Mouse (Mus musculus): ENCODE results near the gene Med13. TPM values are rescaled to one million over a fixed set of nuclear protein-coding genes. Genes with fewer than 3 reads are reported as not detected.
A peak's percentile ranks its signal among the peaks of the same experiment; 100 is the strongest.

The Med13 gene
- polyA plus RNA-seq, 1 experiment from 2014 or later, result 13.9 TPM

- no peaks in the 10 kb centered on the region for H3K4me1 ChIP-seq (ENCODE audit: control insufficient read depth, insufficient read depth, low read length)
- no peak overlapping the region for H3K4me3 ChIP-seq (ENCODE audit: low read depth, low read length)
- 87% methylated on average over 5 of the region's 5 CpGs for WGBS
- no peaks in the 10 kb centered on the region for H3K9me3 ChIP-seq (ENCODE audit: control insufficient read depth, low read length)
- no peak overlapping the region for H3K4me2 ChIP-seq (ENCODE audit: low read depth, low read length)
- H3K9ac ChIP-seq (replicated peaks; ENCODE audit: low read depth, low read length), result no peak overlapping the region
- H3K36me3 ChIP-seq (ENCODE audit: control insufficient read depth, insufficient read depth, low read length), result no peaks in the 10 kb centered on the region
- H3K27ac ChIP-seq (ENCODE audit: low read depth, low read length), result no peak overlapping the region
- no peaks in the 10 kb centered on the region for H3K27me3 ChIP-seq (ENCODE audit: control insufficient read depth, insufficient read depth, low read length)
- no peak for ATAC-seq (ENCODE audit: low read depth)
Observed at GRCm38 (mm10) chr11:86364709-86365452, 7.5 kb upstream of the Med13 start.

- Histone ChIP-seq H3K9me3 (ENCODE audit: control insufficient read depth, low read length) (no peaks in the 10 kb centered on the region), H3K4me2 (ENCODE audit: low read depth, low read length) (peak overlapping the region; percentile 17; the same call in 1 of the 2 replicates)
- WGBS, result under 1% methylated on average over 42 of the region's 45 CpGs
Observed at GRCm38 (mm10) chr11:86357984-86358528, 654 bp upstream of the Med13 start.

GRCm38 (mm10) chr11:86356007-86356853, 1.2 kb downstream of the Med13 start:
- Histone ChIP-seq H3K9me3 (ENCODE audit: control insufficient read depth, low read length) (no peaks in the 10 kb centered on the region), H3K4me1 (ENCODE audit: control insufficient read depth, insufficient read depth, low read length) (peaks cover 33% of the 10 kb centered on the region; the same call in 1 of the 2 replicates), H3K36me3 (ENCODE audit: control insufficient read depth, insufficient read depth, low read length) (no peaks in the 10 kb centered on the region), H3K4me3 (ENCODE audit: low read depth, low read length) (peak overlapping the region; percentile 80), H3K27me3 (ENCODE audit: control insufficient read depth, insufficient read depth, low read length) (no peaks in the 10 kb centered on the region; the same call in 1 of the 2 replicates), H3K27ac (ENCODE audit: low read depth, low read length) (no peak overlapping the region), H3K9ac (replicated peaks; ENCODE audit: low read depth, low read length) (peak overlapping the region; percentile 97; the same call in 1 of the 2 replicates), H3K4me2 (ENCODE audit: low read depth, low read length) (peak overlapping the region; percentile 62)
- WGBS, result 17% methylated on average over 13 of the region's 13 CpGs
- ATAC-seq (ENCODE audit: low read depth), result no peak

More at GRCm38 (mm10) chr11:86357984-86358528, 654 bp upstream of the Med13 start:
- Histone ChIP-seq H3K9ac (replicated peaks; ENCODE audit: low read depth, low read length) (peak overlapping the region; percentile 97), H3K27me3 (ENCODE audit: control insufficient read depth, insufficient read depth, low read length) (no peaks in the 10 kb centered on the region; the same call in 1 of the 2 replicates), H3K4me3 (ENCODE audit: low read depth, low read length) (peak overlapping the region; percentile 80), H3K36me3 (ENCODE audit: control insufficient read depth, insufficient read depth, low read length) (no peaks in the 10 kb centered on the region), H3K4me1 (ENCODE audit: control insufficient read depth, insufficient read depth, low read length) (peaks cover 28% of the 10 kb centered on the region; the same call in 1 of the 2 replicates), H3K27ac (ENCODE audit: low read depth, low read length) (peak overlapping the region; percentile 96)
- peak; percentile 96 for ATAC-seq (ENCODE audit: low read depth)

GRCm38 (mm10) chr11:86353586-86353985, 3.8 kb downstream of the Med13 start:
- Histone ChIP-seq H3K4me3 (ENCODE audit: low read depth, low read length) (no peak overlapping the region), H3K36me3 (ENCODE audit: control insufficient read depth, insufficient read depth, low read length) (no peaks in the 10 kb centered on the region), H3K4me1 (ENCODE audit: control insufficient read depth, insufficient read depth, low read length) (peaks cover 33% of the 10 kb centered on the region; the same call in 1 of the 2 replicates), H3K9me3 (ENCODE audit: control insufficient read depth, low read length) (no peaks in the 10 kb centered on the region), H3K4me2 (ENCODE audit: low read depth, low read length) (no peak overlapping the region), H3K27ac (ENCODE audit: low read depth, low read length) (no peak overlapping the region), H3K27me3 (ENCODE audit: control insufficient read depth, insufficient read depth, low read length) (no peaks in the 10 kb centered on the region; the same call in 1 of the 2 replicates), H3K9ac (replicated peaks; ENCODE audit: low read depth, low read length) (no peak overlapping the region)
- WGBS, result 72% methylated on average over 3 of the region's 3 CpGs
- no peak for ATAC-seq (ENCODE audit: low read depth)

- no peaks in the 10 kb centered on the region for H3K9me3 ChIP-seq (ENCODE audit: control insufficient read depth, low read length)
- no peak overlapping the region for H3K4me3 ChIP-seq (ENCODE audit: low read depth, low read length)
- no peaks in the 10 kb centered on the region for H3K27me3 ChIP-seq (ENCODE audit: control insufficient read depth, insufficient read depth, low read length)
- H3K4me1 ChIP-seq (ENCODE audit: control insufficient read depth, insufficient read depth, low read length), result peaks cover 33% of the 10 kb centered on the region; the same call in 1 of the 2 replicates
- no peak overlapping the region for H3K27ac ChIP-seq (ENCODE audit: low read depth, low read length)
- no peak overlapping the region for H3K4me2 ChIP-seq (ENCODE audit: low read depth, low read length)
- H3K9ac ChIP-seq (replicated peaks; ENCODE audit: low read depth, low read length), result no peak overlapping the region
- ATAC-seq (ENCODE audit: low read depth), result no peak
- H3K36me3 ChIP-seq (ENCODE audit: control insufficient read depth, insufficient read depth, low read length), result no peaks in the 10 kb centered on the region
- 11% methylated on average over 3 of the region's 3 CpGs for WGBS
Observed at GRCm38 (mm10) chr11:86351766-86352315, 5.6 kb downstream of the Med13 start.

- Histone ChIP-seq H3K9ac (replicated peaks; ENCODE audit: low read depth, low read length) (no peak overlapping the region), H3K4me2 (ENCODE audit: low read depth, low read length) (no peak overlapping the region), H3K4me1 (ENCODE audit: control insufficient read depth, insufficient read depth, low read length) (peaks cover 26% of the 10 kb centered on the region; the same call in 1 of the 2 replicates), H3K9me3 (ENCODE audit: control insufficient read depth, low read length) (no peaks in the 10 kb centered on the region), H3K27me3 (ENCODE audit: control insufficient read depth, insufficient read depth, low read length) (no peaks in the 10 kb centered on the region), H3K4me3 (ENCODE audit: low read depth, low read length) (no peak overlapping the region), H3K36me3 (ENCODE audit: control insufficient read depth, insufficient read depth, low read length) (no peaks in the 10 kb centered on the region), H3K27ac (ENCODE audit: low read depth, low read length) (no peak overlapping the region)
- ATAC-seq (ENCODE audit: low read depth), result no peak
- WGBS, result 71% methylated on average over 1 of the region's 1 CpGs
Observed at GRCm38 (mm10) chr11:86350636-86351138, 6.7 kb downstream of the Med13 start.

- H3K36me3 ChIP-seq (ENCODE audit: control insufficient read depth, insufficient read depth, low read length), result peaks cover 4% of the 10 kb centered on the region; the same call in 1 of the 2 replicates
- WGBS, result 61% methylated on average over 2 of the region's 2 CpGs
- peaks cover 15% of the 10 kb centered on the region; the same call in 1 of the 2 replicates for H3K4me1 ChIP-seq (ENCODE audit: control insufficient read depth, insufficient read depth, low read length)
- H3K9ac ChIP-seq (replicated peaks; ENCODE audit: low read depth, low read length), result no peak overlapping the region
- no peak overlapping the region for H3K27ac ChIP-seq (ENCODE audit: low read depth, low read length)
- ATAC-seq (ENCODE audit: low read depth), result no peak
- H3K27me3 ChIP-seq (ENCODE audit: control insufficient read depth, insufficient read depth, low read length), result no peaks in the 10 kb centered on the region
- no peak overlapping the region for H3K4me2 ChIP-seq (ENCODE audit: low read depth, low read length)
- no peaks in the 10 kb centered on the region for H3K9me3 ChIP-seq (ENCODE audit: control insufficient read depth, low read length)
- no peak overlapping the region for H3K4me3 ChIP-seq (ENCODE audit: low read depth, low read length)
Observed at GRCm38 (mm10) chr11:86349325-86349724, 8.1 kb downstream of the Med13 start.

- H3K4me2 ChIP-seq (ENCODE audit: low read depth, low read length), result no peak overlapping the region
- no peak overlapping the region for H3K27ac ChIP-seq (ENCODE audit: low read depth, low read length)
- H3K27me3 ChIP-seq (ENCODE audit: control insufficient read depth, insufficient read depth, low read length), result no peaks in the 10 kb centered on the region
- no peak overlapping the region for H3K4me3 ChIP-seq (ENCODE audit: low read depth, low read length)
- ATAC-seq (ENCODE audit: low read depth), result no peak
- no peak overlapping the region for H3K9ac ChIP-seq (replicated peaks; ENCODE audit: low read depth, low read length)
- H3K4me1 ChIP-seq (ENCODE audit: control insufficient read depth, insufficient read depth, low read length), result peaks cover 12% of the 10 kb centered on the region; the same call in 1 of the 2 replicates
- H3K36me3 ChIP-seq (ENCODE audit: control insufficient read depth, insufficient read depth, low read length), result peaks cover 4% of the 10 kb centered on the region; the same call in 1 of the 2 replicates
- no peaks in the 10 kb centered on the region for H3K9me3 ChIP-seq (ENCODE audit: control insufficient read depth, low read length)
Observed at GRCm38 (mm10) chr11:86348872-86349271, 8.5 kb downstream of the Med13 start.
